Mouse (Mus musculus): Measurements from ENCODE around the gene Cacna1c.
A peak's percentile ranks its signal among the peaks of the same experiment; 100 is the strongest.

The Cacna1c gene

GRCm38 (mm10) chr6:118561225-118561624 is 635.0 kb downstream of the Cacna1c start:
- no peak for TF ChIP-seq NANOG (IDR thresholded peaks at IDR 0.05; ENCODE audit: borderline replicate concordance, low read length)
- TF ChIP-seq POU5F1 (IDR thresholded peaks at IDR 0.05; ENCODE audit: borderline replicate concordance, low read length): no peak
- no peak for TF ChIP-seq CTCF (conservative IDR thresholded peaks at IDR 0.05; ENCODE audit: low read length)
- H3K27me3 ChIP-seq (ENCODE audit: insufficient read depth, low read length): peaks cover 5% of the 10 kb centered on the region; the same call in 1 of the 2 replicates
- no peaks in the 10 kb centered on the region for H3K9me3 ChIP-seq (ENCODE audit: low read length)
- peaks cover 14% of the 10 kb centered on the region; the same call in 1 of the 2 replicates for H3K4me1 ChIP-seq (replicated peaks; ENCODE audit: low read depth, low read length)
- H3K36me3 ChIP-seq (ENCODE audit: insufficient read depth, low read length): peaks cover 28% of the 10 kb centered on the region
- H3K4me3 ChIP-seq (replicated peaks; ENCODE audit: low read length): peak overlapping the region; percentile 84

- no peak overlapping the region for H3K4me3 ChIP-seq (replicated peaks; ENCODE audit: low read length)
- no peaks in the 10 kb centered on the region; the same call in 1 of the 2 replicates for H3K4me1 ChIP-seq (replicated peaks; ENCODE audit: low read depth, low read length)
- no peaks in the 10 kb centered on the region for H3K27me3 ChIP-seq (ENCODE audit: insufficient read depth, low read length)
- no peak for TF ChIP-seq CTCF (conservative IDR thresholded peaks at IDR 0.05; ENCODE audit: low read length)
- no peak for TF ChIP-seq POU5F1 (IDR thresholded peaks at IDR 0.05; ENCODE audit: borderline replicate concordance, low read length)
- TF ChIP-seq NANOG (IDR thresholded peaks at IDR 0.05; ENCODE audit: borderline replicate concordance, low read length): no peak
- H3K36me3 ChIP-seq (ENCODE audit: insufficient read depth, low read length): no peaks in the 10 kb centered on the region
- H3K9me3 ChIP-seq (ENCODE audit: low read length): no peaks in the 10 kb centered on the region
Observed at GRCm38 (mm10) chr6:118538627-118539026, 657.6 kb downstream of the Cacna1c start.
